Mouse (Mus musculus) adrenal gland, postnatal 0 days (tissue): ENCODE results near the gene Traf2. TPM values are rescaled to one million over a fixed set of nuclear protein-coding genes. Genes with fewer than 3 reads are reported as not detected.

Experiments
- polyA plus RNA-seq: library from polyadenylated mRNA; unstranded; fragments of >200 nt; fragmentation: Nextera tagmentation; extraction: Ambion mirVana; gene quantifications from 2 replicates; pipeline ENCODE4 v1.2.1, GENCODE M21; 2015

Traf2 gene
- 15.4 and 20.6 TPM in 2 replicates for polyA plus RNA-seq

GRCm38 (mm10) chr2:25546811-25547491, at the start of gene Traf2:
Gene Traf2 (minus strand): TSS chr2:25546940.

GRCm38 (mm10) chr2:25581294-25581864, 34.6 kb upstream of the Traf2 start, which contains the start of gene Ajm1:
Gene Ajm1 (minus strand): TSS chr2:25581757.

GRCm38 (mm10) chr2:25574579-25575431, 28.1 kb upstream of the Traf2 start, which contains the start of the genes Mamdc4 and Phpt1:
Gene Mamdc4 (minus strand): TSS chr2:25574845.
Gene Phpt1 (minus strand): TSS chr2:25575224.

GRCm38 (mm10) chr2:25557221-25557963, 10.7 kb upstream of the Traf2 start, which contains the start of gene Edf1:
Gene Edf1 (plus strand): TSS chr2:25557847.

GRCm38 (mm10) chr2:25501593-25502486, 44.9 kb downstream of the Traf2 start, which contains the start of gene C8g:
Gene C8g (minus strand): TSS chr2:25501719.

GRCm38 (mm10) chr2:25500576-25501405, 45.9 kb downstream of the Traf2 start, which contains the start of gene Fbxw5:
Gene Fbxw5 (plus strand): TSS chr2:25500750.

GRCm38 (mm10) chr2:25493476-25493961, 53.2 kb downstream of the Traf2 start, which contains the start of gene Lcn12:
Gene Lcn12 (minus strand): TSS chr2:25493911.

GRCm38 (mm10) chr2:25469969-25470368, 76.8 kb downstream of the Traf2 start, which contains the start of gene Ptgds:
Gene Ptgds (minus strand): TSS chr2:25470046.

Other genes with a start within 250 kb of the Traf2 start
- gene Grin1, start 227.8 kb downstream of the Traf2 start, polyA plus RNA-seq, result 4.9 and 7.5 TPM in 2 replicates
- gene Man1b1, start 214.6 kb downstream of the Traf2 start, polyA plus RNA-seq, result 47.2 and 52.7 TPM in 2 replicates
- 30.8 and 45.6 TPM in 2 replicates for gene Dpp7, start 190.6 kb downstream of the Traf2 start, polyA plus RNA-seq
- gene Uap1l1, start 181.3 kb downstream of the Traf2 start, polyA plus RNA-seq, result 40.5 and 44.9 TPM in 2 replicates
- 8.1 and 10.7 TPM in 2 replicates for gene Sapcd2, start 174.6 kb downstream of the Traf2 start, polyA plus RNA-seq
- 13.6 and 20.3 TPM in 2 replicates for gene Entpd2, start 151.1 kb downstream of the Traf2 start, polyA plus RNA-seq
- 93.9 and 115 TPM in 2 replicates for gene Npdc1, start 147.6 kb downstream of the Traf2 start, polyA plus RNA-seq
- gene Fut7, start 123.7 kb downstream of the Traf2 start, polyA plus RNA-seq, result 0.14 and 0.22 TPM in 2 replicates
- 4.9 and 6.6 TPM in 2 replicates for gene Abca2, start 118.2 kb downstream of the Traf2 start, polyA plus RNA-seq
- gene Clic3, start 90.1 kb downstream of the Traf2 start, polyA plus RNA-seq, result 6.1 and 6.2 TPM in 2 replicates
- gene Paxx, start 85.8 kb downstream of the Traf2 start, polyA plus RNA-seq, result 53.8 and 58.8 TPM in 2 replicates
- gene Ptgds, start 76.9 kb downstream of the Traf2 start, polyA plus RNA-seq, result 8.3 and 9.6 TPM in 2 replicates
- gene Lcn12, start 53.0 kb downstream of the Traf2 start, polyA plus RNA-seq, result not detected in 2 replicates
- gene Fbxw5, start 46.2 kb downstream of the Traf2 start, polyA plus RNA-seq, result 52.9 and 75.8 TPM in 2 replicates
- 6.4 and 7.1 TPM in 2 replicates for gene C8g, start 45.2 kb downstream of the Traf2 start, polyA plus RNA-seq
- 273 and 345 TPM in 2 replicates for gene Edf1, start 10.9 kb upstream of the Traf2 start, polyA plus RNA-seq
- 1.3 and 2.6 TPM in 2 replicates for gene Mamdc4, start 27.9 kb upstream of the Traf2 start, polyA plus RNA-seq
- gene Phpt1, start 28.3 kb upstream of the Traf2 start, polyA plus RNA-seq, result 140 and 158 TPM in 2 replicates
- 1.3 and 2.1 TPM in 2 replicates for gene Ajm1, start 34.8 kb upstream of the Traf2 start, polyA plus RNA-seq
- 42.6 and 68.2 TPM in 2 replicates for gene Rabl6, start 61.6 kb upstream of the Traf2 start, polyA plus RNA-seq
- 0.50 and 0.87 TPM in 2 replicates for gene Ccdc183, start 70.7 kb upstream of the Traf2 start, polyA plus RNA-seq
- gene Tmem141, start 75.1 kb upstream of the Traf2 start, polyA plus RNA-seq, result 124 and 149 TPM in 2 replicates
- gene Fcna, start 81.1 kb upstream of the Traf2 start, polyA plus RNA-seq, result 55.5 and 82.4 TPM in 2 replicates
- not detected in 2 replicates for gene Lcn8, start 106.2 kb upstream of the Traf2 start, polyA plus RNA-seq
- gene Lcn5, start 111.0 kb upstream of the Traf2 start, polyA plus RNA-seq, result 0.21 and 0.44 TPM in 2 replicates
- gene Lcn6, start 129.8 kb upstream of the Traf2 start, polyA plus RNA-seq, result 0.48 TPM in 1 of 2 replicates, not detected in the other
- gene Lcn10, start 135.8 kb upstream of the Traf2 start, polyA plus RNA-seq, result not detected in 2 replicates
- gene Obp2a, start 153.1 kb upstream of the Traf2 start, polyA plus RNA-seq, result 3.7 and 14.1 TPM in 2 replicates
- gene Bmyc, start 159.8 kb upstream of the Traf2 start, polyA plus RNA-seq, result 110 and 186 TPM in 2 replicates
- gene Obp2b, start 190.1 kb upstream of the Traf2 start, polyA plus RNA-seq, result not detected in 2 replicates
- gene Lcn3, start 218.6 kb upstream of the Traf2 start, polyA plus RNA-seq, result not detected in 2 replicates
- gene Lcn11, start 230.1 kb upstream of the Traf2 start, polyA plus RNA-seq, result not detected in 2 replicates
- not detected in 2 replicates for gene Gm13539, start 235.3 kb upstream of the Traf2 start, polyA plus RNA-seq